Mouse (Mus musculus) intestine, embryonic 14.5 days (tissue): ENCODE measurements around the gene Sept9. TPM values are rescaled to one million over a fixed set of nuclear protein-coding genes. Genes with fewer than 3 reads are reported as not detected.

Experiments
- ATAC-seq: fragments of 200-750 bp; cut with Nextera tagmentation; replicated peaks from 2 replicates; pipeline ENCODE4 v1.8.0; 2017; ENCODE audit warnings: low read depth, moderate number of reproducible peaks, moderate TSS enrichment, moderate library complexity; ENCODE audit not compliant: low FRiP score, low TSS enrichment
- DNase-seq: peaks from one replicate; pipeline ENCODE4 v3.0.0-alpha.2; 2018; ENCODE audit warnings: low spot score
- H3K27ac ChIP-seq: fragments of 300-500 bp; sonication (generic); 2 replicates; pipeline ENCODE4 v1.5.1; 2014; ENCODE audit warnings: low read depth, mild to moderate bottlenecking, control low read depth
- H3K27me3 ChIP-seq: fragments of 300-500 bp; sonication (generic); replicated peaks from 2 replicates; pipeline ENCODE4 v1.6.1; 2014; ENCODE audit warnings: low read length, control low read depth; ENCODE audit not compliant: control insufficient read depth, insufficient read depth
- H3K36me3 ChIP-seq: fragments of 300-500 bp; sonication (generic); 2 replicates; pipeline ENCODE4 v1.6.1; 2014; ENCODE audit warnings: low read length, control low read depth; ENCODE audit not compliant: control insufficient read depth, insufficient read depth
- H3K4me1 ChIP-seq: fragments of 300-500 bp; sonication (generic); replicated peaks from 2 replicates; pipeline ENCODE4 v1.6.1; 2014; ENCODE audit warnings: low read length, control low read depth, mixed read lengths; ENCODE audit not compliant: control insufficient read depth, insufficient read depth
- H3K4me2 ChIP-seq: fragments of 300-500 bp; sonication (generic); 2 replicates; pipeline ENCODE4 v1.6.1; 2014; ENCODE audit warnings: low read length
- H3K4me3 ChIP-seq: fragments of 300-500 bp; sonication (generic); 2 replicates; pipeline ENCODE4 v1.5.1; 2014; ENCODE audit warnings: low read depth, low read length, control low read depth, mixed read lengths
- H3K9ac ChIP-seq: fragments of 300-500 bp; sonication (generic); 2 replicates; pipeline ENCODE4 v1.6.1; 2014; ENCODE audit warnings: mild to moderate bottlenecking, low read length
- H3K9me3 ChIP-seq: fragments of 300-500 bp; sonication (generic); 2 replicates; pipeline ENCODE4 v1.6.1; 2016; ENCODE audit warnings: low read length, control low read depth; ENCODE audit not compliant: control insufficient read depth
- WGBS: fragments of 180-500 bp; shearing (Covaris S2); extraction: QIAGEN DNeasy Blood & Tissue Kit; methylation state at CpG from one replicate; pipeline ENCODE4 v1.1.7; 2014; 5-methylcytosine and 5-hydroxymethylcytosine counted together
- polyA plus RNA-seq: library from polyadenylated mRNA; unstranded; fragments of >200 nt; fragmentation: Nextera tagmentation; extraction: Ambion mirVana; gene quantifications from 2 replicates; pipeline ENCODE4 v1.2.1, GENCODE M21; 2014

Sept9 gene
- polyA plus RNA-seq, 1 experiment from 2014 or later = 143 TPM

DNA sequence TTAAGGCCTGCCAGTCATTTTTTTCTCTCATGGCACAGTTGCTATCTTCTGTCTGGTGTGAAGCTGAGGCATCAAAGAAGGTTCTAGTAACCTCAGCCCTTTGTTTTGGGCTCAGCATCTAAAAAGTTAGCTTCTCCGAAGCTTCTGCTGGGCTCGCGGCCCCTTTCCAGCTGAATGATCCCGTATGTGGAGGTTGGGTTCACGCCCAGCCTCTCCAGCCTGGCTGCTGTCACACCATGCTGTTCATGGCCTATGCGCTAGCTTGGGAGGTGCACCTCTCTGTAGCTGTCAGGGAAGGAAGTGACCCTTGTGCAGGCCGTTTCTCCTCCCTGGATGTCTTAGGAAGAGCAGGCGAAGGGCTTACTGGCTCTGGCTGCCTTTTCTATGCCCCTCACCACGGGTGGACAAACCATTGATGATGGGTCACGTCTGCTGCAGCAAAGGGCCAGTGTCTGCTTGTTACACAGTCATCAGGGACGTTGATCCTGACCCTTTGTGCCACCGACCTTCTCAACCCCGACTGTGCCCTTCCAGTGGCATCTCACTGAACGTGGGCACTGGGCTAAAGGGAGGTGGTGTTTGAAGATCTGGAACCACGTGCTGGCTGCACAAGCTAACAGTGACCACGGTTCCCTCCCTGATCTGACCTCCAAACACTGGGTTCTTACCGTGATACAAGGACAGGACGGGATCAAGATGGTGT, 50.0 kb downstream of the Sept9 start:
- H3K4me1 ChIP-seq = peaks cover 28% of the 10 kb centered on the region
- peak overlapping the region; percentile 11; the same call in 1 of the 2 replicates for H3K27ac ChIP-seq
- no peaks in the 10 kb centered on the region for H3K27me3 ChIP-seq
- ATAC-seq = no peak
- no peak overlapping the region for H3K9ac ChIP-seq
- no peaks in the 10 kb centered on the region for H3K9me3 ChIP-seq
- no peak for DNase-seq
- H3K4me2 ChIP-seq = no peak overlapping the region
- H3K4me3 ChIP-seq = no peak overlapping the region
- no peaks in the 10 kb centered on the region for H3K36me3 ChIP-seq
- 77% methylated on average over 18 of the region's 18 CpGs for WGBS

DNA sequence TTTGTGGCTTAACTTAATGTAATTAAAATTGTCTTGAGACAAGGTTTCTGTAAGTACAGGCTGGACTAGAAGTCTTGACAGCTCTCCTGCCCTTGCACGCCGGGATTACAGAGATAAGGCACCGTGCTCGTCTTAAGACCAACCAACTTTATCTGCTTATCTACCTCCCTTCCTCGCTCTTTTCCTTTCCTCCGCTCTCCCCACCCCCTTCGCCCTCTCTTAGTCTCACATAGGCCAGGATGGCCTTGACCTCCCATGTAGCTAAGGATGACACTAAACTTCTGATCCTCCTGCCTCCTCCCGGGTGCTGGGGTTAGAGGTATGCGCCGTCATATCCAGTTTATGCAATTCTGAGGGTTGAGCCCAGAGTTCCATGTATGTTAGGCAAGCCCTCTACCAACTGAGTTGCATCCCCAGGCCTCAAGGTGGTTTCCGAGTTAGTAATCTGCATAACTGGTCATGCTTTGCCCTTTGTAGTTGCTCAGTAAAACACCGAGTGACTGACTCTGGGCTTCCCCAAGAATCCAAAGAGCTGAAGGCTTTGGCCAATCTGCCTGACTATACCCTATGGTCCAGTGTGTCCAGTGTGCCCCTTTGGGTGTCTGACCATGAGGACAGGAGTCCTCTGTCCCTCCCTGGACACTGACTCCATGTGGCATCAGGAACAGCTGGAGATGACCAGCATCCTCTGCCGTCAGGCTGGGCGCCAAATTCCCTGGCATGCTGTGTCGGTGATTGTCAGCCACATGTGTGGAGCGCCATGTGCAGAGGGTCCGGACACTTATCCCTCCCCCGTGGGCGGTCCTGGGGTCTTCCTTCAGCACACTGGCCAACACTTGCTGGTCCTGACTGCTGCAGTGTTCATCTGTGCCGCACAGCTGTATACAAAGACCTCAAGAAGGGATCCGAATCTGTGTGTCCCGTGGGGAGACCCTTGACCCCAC, 50.8 kb downstream of the Sept9 start:
- H3K4me2 ChIP-seq = no peak overlapping the region
- 86% methylated on average over 22 of the region's 22 CpGs for WGBS
- no peaks in the 10 kb centered on the region for H3K27me3 ChIP-seq
- peaks cover 31% of the 10 kb centered on the region for H3K4me1 ChIP-seq
- no peaks in the 10 kb centered on the region for H3K9me3 ChIP-seq
- H3K9ac ChIP-seq = no peak overlapping the region
- no peak overlapping the region for H3K4me3 ChIP-seq
- no peak overlapping the region for H3K27ac ChIP-seq
- DNase-seq (no peak), ATAC-seq (no peak)
- H3K36me3 ChIP-seq = no peaks in the 10 kb centered on the region

DNA sequence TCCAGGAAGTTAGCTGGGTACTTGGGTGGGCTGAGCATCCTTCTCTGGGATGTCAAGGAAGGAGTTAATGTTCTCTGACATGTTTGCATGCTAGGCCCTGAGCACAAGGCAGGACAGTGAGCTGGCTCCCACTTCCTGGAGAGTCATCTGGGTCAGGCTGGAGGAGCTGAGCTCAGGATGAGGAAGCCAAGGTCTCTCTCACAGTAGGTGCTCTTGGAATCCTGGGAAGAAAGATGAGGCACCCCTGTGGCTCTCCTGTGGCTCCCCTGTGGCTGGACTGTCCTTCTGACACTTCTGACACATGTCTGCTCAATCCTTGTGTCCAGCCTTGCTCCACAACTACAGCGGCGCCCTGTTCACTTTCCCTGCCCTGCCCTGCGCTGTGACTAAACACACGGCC, 52.3 kb downstream of the Sept9 start:
- H3K9ac ChIP-seq = no peak overlapping the region
- no peak overlapping the region for H3K4me2 ChIP-seq
- H3K4me3 ChIP-seq = no peak overlapping the region
- H3K27me3 ChIP-seq = no peaks in the 10 kb centered on the region
- no peaks in the 10 kb centered on the region for H3K36me3 ChIP-seq
- no peaks in the 10 kb centered on the region for H3K9me3 ChIP-seq
- 73% methylated on average over 4 of the region's 4 CpGs for WGBS
- peaks cover 31% of the 10 kb centered on the region for H3K4me1 ChIP-seq
- DNase-seq (no peak), ATAC-seq (no peak)
- no peak overlapping the region for H3K27ac ChIP-seq

DNA sequence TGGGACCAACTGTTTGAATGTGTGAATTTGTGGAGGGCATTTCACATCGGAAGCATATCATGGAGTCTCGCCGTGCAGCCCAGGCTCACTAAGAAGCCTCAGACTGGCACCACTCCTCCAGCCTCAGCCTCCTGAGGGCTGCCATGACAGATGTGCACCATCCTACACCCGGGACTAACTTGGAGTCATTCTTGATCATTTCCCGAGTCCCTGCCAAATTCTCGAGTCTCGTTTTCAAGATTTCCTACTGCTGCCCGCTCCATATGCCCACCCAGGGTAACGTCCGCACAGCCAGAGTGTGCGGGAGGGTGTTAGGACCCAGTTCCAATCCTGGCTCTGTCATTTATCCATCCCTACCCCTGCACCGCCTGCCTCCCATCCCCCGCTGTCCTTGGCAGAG, 53.4 kb downstream of the Sept9 start:
- DNase-seq (no peak), ATAC-seq (no peak)
- H3K9me3 ChIP-seq = no peaks in the 10 kb centered on the region
- H3K27ac ChIP-seq = no peak overlapping the region
- 87% methylated on average over 13 of the region's 13 CpGs for WGBS
- no peak overlapping the region for H3K4me2 ChIP-seq
- H3K27me3 ChIP-seq = no peaks in the 10 kb centered on the region
- no peak overlapping the region for H3K4me3 ChIP-seq
- H3K4me1 ChIP-seq = peaks cover 31% of the 10 kb centered on the region
- H3K36me3 ChIP-seq = no peaks in the 10 kb centered on the region
- H3K9ac ChIP-seq = no peak overlapping the region

DNA sequence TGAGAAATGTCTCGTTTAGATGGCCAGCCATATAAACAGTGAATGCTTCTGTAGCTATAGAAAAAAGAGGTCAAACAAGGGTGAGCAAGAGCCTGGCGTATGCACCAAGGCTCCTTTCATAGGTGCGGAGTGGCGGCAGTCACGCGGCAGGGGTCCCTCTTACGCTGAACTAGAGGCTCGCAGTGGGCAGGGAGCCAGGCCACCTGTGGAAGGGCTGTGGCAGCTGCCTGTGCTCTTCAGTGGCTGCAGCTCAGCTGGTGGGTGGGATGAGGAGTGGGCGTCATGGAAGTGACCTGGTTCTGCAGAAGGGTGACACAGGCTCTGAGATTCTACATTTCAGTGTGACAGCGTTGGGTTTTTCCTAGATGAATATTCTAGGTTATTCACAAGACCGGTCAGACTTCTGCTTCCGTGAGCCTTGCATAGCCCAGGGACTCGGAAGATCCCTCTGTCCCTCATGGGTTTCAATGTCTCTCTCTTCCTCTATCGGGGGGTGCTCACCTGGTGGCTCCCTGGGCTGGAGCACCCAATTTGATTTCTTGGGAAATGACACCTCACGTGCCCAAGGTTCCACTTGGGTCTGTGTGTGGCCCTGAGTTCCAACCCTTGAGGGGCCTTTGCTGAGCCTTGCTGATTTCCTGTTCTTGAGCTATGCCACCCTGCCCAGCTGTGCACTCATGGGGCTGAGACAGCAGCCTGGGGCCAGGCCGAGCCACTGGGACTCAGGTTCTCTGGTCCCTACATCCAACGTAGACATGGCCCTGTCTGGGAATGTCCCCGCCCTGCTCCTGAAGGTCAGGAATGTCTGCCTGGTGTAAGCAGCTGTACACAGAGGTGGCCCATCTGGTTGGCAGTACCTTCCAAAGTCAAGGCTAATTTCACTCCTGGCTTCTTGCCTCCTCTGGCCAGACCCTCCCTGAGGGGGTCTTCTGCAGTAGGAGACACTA, 55.0 kb downstream of the Sept9 start:
- DNase-seq = no peak
- 51% methylated on average over 18 of the region's 18 CpGs for WGBS
- Histone ChIP-seq H3K4me1 (peaks cover 20% of the 10 kb centered on the region), H3K27me3 (no peaks in the 10 kb centered on the region), H3K9me3 (no peaks in the 10 kb centered on the region), H3K4me3 (no peak overlapping the region), H3K4me2 (peak overlapping the region; percentile 5; the same call in 1 of the 2 replicates), H3K36me3 (no peaks in the 10 kb centered on the region), H3K9ac (no peak overlapping the region), H3K27ac (no peak overlapping the region)
- no peak for ATAC-seq

DNA sequence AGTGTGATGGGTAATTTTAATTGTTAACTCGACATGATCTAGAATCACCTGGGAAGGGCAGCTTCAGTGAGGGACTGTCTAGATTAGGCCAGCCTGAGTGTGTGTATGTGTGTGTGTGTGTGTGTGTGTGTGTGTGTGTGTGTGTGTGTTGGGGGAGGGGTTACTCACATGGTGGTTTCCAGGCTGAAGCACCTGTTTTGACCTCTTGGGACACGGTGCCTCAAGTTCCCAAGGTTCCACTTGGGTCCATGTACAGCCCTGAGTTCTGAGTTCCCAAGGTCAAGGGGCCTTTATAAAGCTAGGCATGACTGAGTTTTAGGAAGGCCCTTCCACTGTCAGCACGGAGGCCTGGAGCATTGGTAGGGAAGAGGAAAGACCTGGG, 55.6 kb downstream of the Sept9 start:
- H3K4me3 ChIP-seq = no peak overlapping the region
- no peaks in the 10 kb centered on the region for H3K36me3 ChIP-seq
- no peak overlapping the region for H3K4me2 ChIP-seq
- ATAC-seq (no peak), DNase-seq (no peak)
- no peak overlapping the region for H3K9ac ChIP-seq
- no peak overlapping the region for H3K27ac ChIP-seq
- no peaks in the 10 kb centered on the region for H3K9me3 ChIP-seq
- no peaks in the 10 kb centered on the region for H3K27me3 ChIP-seq
- H3K4me1 ChIP-seq = peaks cover 19% of the 10 kb centered on the region
- WGBS = 79% methylated on average over 3 of the region's 3 CpGs

DNA sequence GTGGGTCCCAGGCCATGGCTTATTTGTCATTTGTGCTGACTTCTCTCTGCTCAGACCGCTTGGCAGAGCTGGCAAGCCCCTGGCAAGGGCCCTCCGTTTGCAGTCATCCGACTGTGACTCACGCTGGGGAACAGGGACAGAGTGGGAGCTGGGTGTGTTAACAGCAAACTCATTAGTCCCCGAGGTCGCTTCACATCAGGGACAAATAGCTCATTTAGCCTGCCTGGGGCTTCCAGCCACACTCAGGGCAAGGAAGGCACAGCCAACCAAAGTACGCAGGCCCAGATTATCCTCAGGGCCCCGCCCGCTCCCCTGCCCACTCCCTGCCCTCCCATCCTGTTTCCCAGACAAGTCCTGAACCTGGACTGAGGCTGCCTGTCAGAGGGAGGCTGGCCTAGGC, 56.6 kb downstream of the Sept9 start:
- DNase-seq (no peak), ATAC-seq (no peak)
- no peak overlapping the region for H3K4me2 ChIP-seq
- H3K27ac ChIP-seq = no peak overlapping the region
- no peaks in the 10 kb centered on the region for H3K9me3 ChIP-seq
- 65% methylated on average over 9 of the region's 9 CpGs for WGBS
- no peak overlapping the region for H3K4me3 ChIP-seq
- H3K36me3 ChIP-seq = no peaks in the 10 kb centered on the region
- H3K4me1 ChIP-seq = peaks cover 19% of the 10 kb centered on the region
- no peak overlapping the region for H3K9ac ChIP-seq
- no peaks in the 10 kb centered on the region for H3K27me3 ChIP-seq

DNA sequence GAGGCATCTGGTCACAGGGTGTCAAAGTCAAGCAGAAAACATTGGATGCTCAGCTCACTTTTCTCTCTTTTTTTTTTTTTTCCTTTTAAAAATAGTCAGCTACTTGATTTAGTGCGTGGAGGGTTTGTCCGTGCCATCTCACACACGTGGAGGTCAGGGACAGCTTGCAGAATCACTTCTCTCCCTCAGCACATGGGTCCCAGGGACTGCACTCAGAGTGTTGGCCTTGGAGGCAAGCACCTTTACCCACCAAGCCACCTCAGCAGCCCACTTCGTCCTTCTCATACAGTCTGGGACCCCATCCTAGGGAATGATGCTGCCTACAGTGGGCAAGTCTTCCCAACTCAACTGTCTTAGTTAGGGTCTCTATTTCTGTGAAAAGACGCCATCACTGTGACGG, 57.4 kb downstream of the Sept9 start:
- peaks cover 12% of the 10 kb centered on the region for H3K4me1 ChIP-seq
- no peak for ATAC-seq
- no peak for DNase-seq
- no peaks in the 10 kb centered on the region for H3K36me3 ChIP-seq
- no peak overlapping the region for H3K27ac ChIP-seq
- no peak overlapping the region for H3K4me2 ChIP-seq
- no peaks in the 10 kb centered on the region for H3K27me3 ChIP-seq
- WGBS = 97% methylated on average over 6 of the region's 6 CpGs
- H3K4me3 ChIP-seq = no peak overlapping the region
- H3K9ac ChIP-seq = no peak overlapping the region
- no peaks in the 10 kb centered on the region for H3K9me3 ChIP-seq
